Mouse (Mus musculus) left cerebral cortex, postnatal 25 days (tissue): ENCODE results near the gene Zeb2. TPM values are rescaled to one million over a fixed set of nuclear protein-coding genes. Genes with fewer than 3 reads are reported as not detected.

Source experiments
- DNase-seq, 2 experiments: peaks; one replicate each; pipeline ENCODE4 v3.0.0; 2022; ENCODE audit warnings: low spot score in 2 of 2, mixed read lengths in 1 of 2
- intact Hi-C: fragments of 180-260 bp; cut with DNase I; formaldehyde crosslinking; loops from one replicate; pipeline ENCODE4 v1.15.1; 2025
- total RNA-seq, 2 experiments: library from RNA; stranded (reverse); gene quantifications; 2 replicates each; pipeline ENCODE4 v1.2.3; 2021

Zeb2 gene
- total RNA-seq, 2 experiments from 2014 or later = 184 TPM

DNA sequence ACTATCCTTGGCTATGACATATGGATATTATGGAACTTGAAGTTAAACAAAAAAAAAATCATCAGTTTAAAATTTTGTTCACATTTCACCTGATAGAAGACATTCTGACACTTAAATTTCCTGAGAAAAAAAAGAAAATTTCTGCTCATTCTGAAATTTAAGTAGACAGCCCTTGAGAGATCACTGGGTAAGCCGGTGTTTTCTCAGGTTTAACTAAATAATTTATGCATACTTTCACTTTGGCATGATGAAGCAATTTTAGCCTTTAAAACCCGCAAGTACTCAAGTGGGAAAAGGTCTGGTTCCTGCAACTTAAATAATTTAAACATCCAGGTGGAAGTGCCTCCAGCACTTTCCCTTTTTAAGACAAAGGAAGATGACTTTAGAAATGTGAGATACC is 65.9 kb downstream of the Zeb2 start:
- intact Hi-C loops = no loop called here
- DNase-seq = no peak

DNA sequence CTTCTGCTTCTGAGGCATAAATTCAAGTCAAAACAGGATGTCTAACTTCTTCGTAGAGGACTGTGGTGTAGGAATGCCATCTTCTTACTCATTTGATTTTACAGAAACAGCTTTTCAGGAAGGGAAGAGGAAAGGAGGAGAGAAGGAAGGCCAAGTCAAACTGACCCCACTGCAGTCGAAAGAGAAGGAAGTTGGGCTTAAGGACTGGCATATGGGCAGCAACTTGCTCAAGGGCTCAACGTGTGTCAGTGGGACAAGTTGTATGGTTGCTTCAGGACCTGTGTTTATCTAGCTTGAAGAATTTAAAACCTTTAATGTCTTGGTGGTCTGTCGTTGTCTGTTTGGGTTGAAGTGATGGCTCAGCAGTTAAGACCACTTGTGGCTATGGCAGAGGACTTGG is 67.3 kb downstream of the Zeb2 start:
- DNase-seq = no peak
- intact Hi-C loops = no loop called here

DNA sequence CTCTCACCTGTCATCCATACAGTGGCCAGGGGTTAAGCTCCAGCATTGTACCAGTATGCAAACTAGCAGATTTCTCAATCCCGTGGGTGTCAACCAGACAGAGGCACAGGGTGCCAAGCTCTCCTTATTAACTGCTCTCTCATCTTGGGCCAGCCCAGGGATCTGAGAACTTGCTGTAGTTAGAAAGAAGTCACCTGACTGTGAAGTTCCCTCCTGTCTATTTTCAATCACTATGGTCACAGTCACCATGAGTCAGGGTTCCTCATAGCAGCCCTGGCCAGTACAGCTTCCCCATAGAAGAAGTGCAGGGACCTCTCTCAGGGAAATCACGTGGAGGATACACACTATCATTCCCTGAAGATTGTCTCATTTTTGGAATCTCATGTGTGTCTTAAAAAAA is 67.9 kb downstream of the Zeb2 start:
- intact Hi-C loops = no loop called here
- DNase-seq = no peak

DNA sequence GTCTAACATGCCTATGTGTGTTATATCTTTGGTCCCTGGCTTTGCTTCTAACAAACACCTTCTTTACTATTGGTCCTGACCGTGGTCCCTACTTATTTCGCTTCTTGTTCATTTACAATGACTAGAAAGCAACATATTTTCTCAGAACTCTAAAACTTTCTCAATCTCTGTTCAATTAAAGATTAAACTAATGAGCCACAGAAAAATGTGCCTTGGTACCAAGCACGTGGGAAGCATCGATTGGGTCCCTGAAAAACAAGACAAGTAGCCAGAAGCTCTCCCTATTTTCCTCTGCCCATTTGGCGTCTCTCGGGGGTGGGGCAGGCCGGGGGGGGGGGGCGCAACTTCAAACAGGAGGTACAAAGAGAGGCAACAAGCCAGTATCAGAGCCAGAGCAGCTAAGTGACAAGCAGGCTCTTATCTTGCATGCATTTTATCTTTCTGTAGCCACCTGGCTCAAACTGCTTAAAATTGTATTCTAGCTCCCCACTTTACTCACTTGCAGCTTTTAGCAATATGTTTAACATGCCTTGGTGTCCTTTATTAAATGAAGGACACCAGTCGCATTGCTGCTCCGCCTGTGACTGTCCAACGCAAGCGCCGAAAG is 76.4 kb downstream of the Zeb2 start:
- DNase-seq = no peak
- intact Hi-C loops = no loop called here

DNA sequence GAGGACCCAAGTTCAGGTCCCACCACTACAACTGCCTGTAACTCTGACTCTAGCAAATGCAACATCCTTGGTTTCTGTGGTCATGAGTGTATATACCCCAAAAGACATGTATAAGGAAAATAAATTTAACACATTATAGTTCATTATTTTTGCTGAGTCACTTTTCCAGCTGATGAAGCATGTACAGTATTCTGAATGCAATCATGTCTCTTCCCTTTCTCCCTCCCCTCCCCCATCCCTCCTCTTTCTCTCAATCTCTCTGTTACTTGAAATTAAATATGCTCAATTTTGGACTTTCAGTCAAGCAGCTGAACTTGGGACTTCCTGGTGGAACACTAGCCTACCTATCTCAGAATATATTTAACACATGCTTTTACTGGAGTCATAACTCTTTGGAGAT is 77.7 kb downstream of the Zeb2 start:
- DNase-seq = no peak
- intact Hi-C loops = no loop called here

DNA sequence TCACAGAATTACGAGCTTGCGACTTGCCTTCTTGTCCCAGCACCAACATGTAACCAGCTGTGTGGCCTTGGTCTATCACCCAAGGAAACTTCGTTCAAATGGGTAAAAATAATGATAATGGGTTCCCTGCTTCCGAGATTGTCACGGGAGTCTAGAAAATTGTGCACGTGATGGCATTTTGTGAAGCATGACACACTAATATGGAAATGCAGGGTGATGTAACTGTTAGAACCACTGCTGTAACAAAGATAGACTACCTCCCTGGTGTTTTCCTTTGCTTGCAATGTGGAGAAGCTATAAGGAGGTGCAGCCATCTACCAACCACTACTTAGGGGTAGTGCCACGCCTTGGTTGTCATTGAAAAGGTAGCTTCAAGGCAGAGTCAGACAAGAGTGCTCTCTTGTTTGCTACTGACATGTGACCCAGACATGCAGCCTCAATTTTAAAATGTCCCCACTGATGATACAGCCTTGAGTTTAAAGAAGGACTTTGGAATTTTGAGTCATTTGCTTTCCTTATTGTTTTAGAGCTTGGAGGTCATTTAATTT is 89.0 kb downstream of the Zeb2 start:
- intact Hi-C loops = no loop called here
- no peak for DNase-seq

DNA sequence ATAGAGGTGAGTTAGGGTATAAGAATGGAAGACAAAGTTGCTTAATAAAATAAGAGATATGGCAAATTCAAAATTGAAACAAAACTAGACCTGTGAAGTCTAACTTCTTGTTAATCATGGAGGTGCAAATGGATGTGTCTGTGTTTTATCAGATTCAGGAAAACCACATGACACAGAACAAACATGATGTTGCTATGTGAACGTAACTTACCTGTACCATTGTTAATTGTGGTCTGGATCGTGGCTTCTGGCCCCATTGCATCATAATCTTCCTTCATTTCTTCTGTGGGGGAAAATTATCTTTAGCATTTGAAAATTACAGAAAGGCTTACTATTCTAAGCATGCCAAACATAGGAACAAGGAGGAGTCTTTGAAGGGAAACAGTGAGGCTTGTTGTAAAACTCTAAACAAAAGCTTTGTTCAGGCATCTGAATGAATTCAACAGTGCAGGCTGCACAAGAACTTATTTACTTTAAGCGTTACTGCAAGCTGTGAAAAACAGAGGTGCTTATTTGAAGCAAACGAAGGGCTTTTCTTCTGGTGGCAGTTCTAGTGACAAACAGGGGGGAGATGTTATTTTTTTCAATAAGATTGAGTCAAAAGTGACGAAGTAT is 99.9 kb downstream of the Zeb2 start:
- no peak for DNase-seq
- intact Hi-C loops = no loop called here

DNA sequence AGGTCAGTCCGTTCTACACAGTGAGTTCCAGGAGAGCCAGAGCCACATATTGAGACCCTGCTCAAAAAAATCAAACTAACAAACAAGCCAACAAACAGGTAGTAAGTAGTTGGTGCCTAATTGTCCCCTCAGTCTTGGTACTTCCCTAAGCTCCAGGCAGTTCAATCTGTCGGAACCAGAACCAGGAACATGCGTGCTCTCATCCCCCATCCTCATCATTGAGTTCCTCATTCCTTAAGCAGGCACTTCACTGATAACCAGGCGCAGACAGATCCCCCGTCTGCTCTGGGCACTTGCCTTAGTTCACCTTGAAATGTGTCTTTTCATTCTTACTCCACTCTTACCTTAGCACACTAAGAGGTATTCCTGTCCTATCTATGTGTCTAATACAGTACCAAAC is 103.9 kb downstream of the Zeb2 start:
- intact Hi-C loops = no loop called here
- DNase-seq = no peak

DNA sequence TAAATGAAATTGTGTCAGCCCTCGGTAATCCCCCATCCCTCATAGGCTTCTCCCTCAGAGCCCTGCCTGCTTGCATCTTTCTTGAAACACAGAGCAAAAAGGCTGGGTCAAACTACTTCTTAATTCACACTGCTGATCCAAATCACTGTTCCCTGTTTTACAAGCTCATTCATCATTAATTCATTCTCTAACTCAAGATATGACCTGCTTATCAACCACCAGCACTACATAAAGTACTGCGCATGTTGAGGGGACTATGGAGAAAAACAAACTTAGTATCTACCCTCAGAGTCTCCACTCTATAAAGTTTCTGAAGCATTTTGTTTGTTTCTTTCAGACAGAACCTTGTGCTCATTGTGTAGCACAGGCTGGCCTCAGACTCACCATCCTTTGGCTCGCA is 104.5 kb downstream of the Zeb2 start:
- intact Hi-C loops = no loop called here

DNA sequence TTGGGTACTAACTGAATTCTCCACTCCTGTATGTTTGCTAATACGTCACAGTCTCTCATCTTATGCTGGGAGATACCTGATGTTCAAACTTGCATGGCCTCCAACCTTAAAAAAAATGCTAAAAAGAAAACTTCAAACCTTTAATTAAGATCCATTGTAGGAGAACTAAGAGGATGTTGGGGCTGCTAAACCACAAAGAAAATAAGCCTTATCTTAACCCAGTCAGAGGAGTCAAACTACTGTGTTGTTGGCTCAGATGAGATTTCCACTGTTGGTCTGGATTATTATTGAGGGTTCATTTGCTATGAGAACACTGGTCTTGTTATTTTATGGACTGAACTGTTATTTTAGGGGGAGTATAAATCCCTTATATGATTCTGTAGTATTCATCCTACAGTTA is 106.5 kb downstream of the Zeb2 start:
- no peak for DNase-seq
- intact Hi-C loops = no loop called here

More for the DNA sequence above, 104.5 kb downstream of the Zeb2 start:
- DNase-seq = no peak

DNA sequence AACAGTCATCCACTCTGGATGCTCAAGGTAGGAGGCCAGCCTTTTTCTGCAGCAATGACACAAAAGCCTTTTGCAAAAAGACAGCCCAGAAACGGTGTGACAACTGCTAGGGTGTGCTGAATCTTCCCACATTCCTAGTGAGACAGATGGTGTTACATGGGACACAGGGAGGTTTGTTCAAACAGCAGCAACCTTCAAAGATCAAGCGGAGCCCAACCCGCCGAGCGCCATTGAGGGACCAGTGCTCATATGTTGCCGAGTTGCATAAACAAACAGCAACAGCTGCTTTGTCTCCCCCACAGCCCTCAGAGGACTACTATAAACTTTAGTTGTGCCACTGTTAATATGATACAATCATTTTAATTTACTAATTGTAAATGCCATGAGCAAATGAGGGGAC is 117.3 kb downstream of the Zeb2 start:
- peak; percentile 59 to 92 for DNase-seq
- intact Hi-C loops = loop anchor here (10.0 kb wide), 1 partner anchor 435 kb away; no protein-coding TSS in a partner anchor

DNA sequence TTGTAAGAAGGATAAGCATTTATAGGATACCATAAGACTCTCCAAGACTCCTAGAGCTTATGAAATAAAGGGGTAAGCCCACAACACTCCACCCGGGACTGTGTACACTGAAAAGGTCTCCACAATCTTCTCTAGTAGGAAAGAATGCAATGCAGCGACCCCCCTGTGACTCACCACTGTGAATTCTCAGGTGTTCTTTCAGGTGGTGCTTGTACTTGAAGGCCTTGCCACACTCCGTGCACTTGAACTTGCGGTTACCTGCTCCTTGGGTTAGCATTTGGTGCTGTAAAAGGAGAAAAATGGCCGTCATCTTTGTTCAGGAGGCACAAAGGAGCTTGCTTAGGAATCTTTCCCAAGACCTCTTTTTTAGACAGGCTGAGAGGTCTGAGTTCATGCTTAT is 118.5 kb downstream of the Zeb2 start:
- intact Hi-C loops = loop anchor here (10.0 kb wide), 1 partner anchor 434 kb away; no protein-coding TSS in a partner anchor
- DNase-seq = no peak

DNA sequence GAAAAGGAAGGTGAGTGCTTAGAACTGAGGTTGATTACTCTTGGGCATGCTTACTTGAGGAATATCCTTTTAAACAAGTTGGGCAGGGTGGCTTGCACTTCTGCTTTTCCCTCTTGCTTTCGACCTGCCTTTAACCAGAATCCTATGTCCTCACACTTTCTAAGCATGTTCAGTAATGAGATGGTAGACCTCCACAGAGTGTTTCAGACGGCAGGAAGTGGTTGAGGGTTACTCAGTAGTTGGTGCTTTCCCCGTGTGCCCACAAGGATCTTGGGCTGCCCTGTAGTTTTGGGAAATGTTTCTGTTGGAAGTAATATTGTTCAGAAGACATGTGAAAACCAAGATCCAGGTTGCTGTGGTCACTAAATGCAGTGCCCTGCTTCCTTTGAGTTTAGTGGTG is 135.5 kb downstream of the Zeb2 start:
- intact Hi-C loops = no loop called here

DNA sequence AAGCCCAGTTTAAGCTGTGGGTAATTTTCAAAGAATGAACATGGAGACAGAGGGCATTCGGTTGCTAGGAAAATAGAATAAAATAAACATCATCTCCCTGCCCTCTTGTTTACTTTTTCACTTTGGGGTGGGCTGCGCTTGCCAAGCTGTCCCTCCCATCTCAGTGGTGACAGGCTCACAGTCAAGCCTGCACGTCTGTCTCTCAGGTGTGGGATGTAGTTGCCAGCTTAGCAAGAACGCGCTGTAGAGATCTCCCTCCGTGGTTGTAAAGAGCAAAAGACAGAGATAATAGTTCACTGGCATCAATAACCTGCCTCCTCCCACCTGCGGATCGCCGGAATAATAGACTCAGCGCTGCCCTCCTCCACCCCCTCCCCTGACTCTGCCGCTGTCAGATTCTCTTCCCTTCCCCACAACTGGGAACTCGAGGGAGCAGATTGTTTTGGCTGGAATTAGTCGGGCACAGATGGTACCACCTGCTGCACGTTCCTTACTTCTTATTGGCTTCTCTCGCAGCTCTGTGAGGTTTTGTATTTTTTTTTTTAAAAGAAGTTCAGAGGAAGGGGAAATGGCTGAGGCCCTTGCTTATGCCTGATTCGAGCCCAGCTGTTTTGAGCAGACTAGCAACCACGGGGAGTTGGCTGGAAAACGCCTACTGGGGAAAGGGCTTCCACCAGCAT is 138.0 kb downstream of the Zeb2 start:
- intact Hi-C loops = no loop called here
- peak; percentile 73 to 87 for DNase-seq

More for the DNA sequence above, 135.5 kb downstream of the Zeb2 start:
- DNase-seq = no peak

DNA sequence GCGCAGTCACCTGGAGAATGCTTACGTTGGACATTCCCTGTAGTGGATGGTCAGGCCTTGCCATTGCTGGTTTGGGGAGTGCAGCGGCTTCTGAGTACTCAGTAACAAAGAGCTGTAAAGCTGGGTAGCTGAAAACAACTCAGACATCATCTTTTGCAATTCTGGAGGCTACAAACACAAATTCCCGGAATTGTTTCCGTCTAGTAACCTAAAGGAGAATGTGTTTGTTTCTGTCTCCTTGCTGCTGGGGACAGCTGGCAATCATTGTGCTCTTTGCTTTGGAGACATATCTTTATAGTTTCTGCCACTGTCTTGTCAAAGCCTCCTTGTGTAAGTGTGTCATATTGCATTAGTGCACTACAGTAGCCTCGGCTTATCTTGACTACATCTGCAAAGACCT is 139.2 kb downstream of the Zeb2 start:
- DNase-seq = no peak
- intact Hi-C loops = no loop called here

DNA sequence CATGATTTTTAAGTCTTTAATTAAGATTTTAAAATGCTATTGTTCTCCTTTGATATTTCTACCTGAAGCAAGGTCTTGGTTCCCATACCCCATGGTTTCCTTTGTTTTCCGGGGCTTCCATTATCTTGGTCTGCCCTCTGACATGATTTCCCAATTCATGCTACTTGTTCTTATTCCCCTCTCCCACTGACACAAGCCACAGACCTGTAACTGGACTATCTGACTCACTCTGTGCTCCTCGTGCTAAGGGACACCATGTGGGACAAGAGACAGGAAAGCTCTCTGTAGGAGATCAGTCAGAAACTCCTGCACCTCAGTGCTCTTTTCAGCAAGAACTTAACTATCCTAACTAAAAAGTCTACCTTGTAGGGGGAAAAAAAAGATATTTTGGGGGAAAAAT is 139.6 kb downstream of the Zeb2 start:
- no peak for DNase-seq
- intact Hi-C loops = no loop called here

DNA sequence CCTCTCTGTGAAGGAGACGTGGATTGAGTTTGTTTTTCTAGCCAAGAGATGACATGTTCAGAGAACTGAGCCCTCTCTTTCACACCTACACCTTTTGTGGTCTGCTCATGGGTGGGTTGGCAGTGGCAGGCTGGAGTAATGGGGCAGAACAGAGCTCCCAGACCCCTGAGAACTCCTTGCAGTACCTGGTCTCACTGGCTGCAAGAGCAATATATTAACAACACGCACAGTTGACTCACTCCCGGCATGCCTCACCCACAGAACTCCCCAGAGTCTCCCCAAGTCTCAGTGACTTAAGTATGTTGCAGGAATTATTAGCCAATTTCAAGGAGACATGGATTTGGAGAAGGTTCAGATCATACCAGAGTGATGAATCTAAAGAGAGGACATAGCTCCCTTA is 140.1 kb downstream of the Zeb2 start:
- intact Hi-C loops = no loop called here

DNA sequence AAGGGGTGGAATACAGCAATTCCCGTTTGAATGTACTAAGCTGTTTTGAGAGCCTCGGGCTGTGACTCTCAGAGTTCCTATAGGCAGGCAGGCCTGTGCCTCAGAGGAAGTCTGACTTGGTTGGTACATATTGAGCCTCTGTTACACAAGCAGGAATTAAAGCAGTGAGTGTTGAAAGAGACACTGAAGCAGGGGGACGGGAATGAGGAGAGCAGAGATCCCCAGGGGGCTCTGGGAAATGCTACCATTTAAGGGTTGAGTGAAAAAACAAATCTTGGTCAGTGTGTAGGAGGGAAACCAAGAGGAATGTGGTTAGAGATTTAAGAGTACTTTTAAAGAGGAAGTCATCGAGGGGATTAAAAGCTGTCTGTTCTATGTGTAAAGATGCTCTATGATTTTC is 140.7 kb downstream of the Zeb2 start:
- no peak for DNase-seq
- intact Hi-C loops = no loop called here

More for the DNA sequence above, 140.1 kb downstream of the Zeb2 start:
- DNase-seq = no peak

DNA sequence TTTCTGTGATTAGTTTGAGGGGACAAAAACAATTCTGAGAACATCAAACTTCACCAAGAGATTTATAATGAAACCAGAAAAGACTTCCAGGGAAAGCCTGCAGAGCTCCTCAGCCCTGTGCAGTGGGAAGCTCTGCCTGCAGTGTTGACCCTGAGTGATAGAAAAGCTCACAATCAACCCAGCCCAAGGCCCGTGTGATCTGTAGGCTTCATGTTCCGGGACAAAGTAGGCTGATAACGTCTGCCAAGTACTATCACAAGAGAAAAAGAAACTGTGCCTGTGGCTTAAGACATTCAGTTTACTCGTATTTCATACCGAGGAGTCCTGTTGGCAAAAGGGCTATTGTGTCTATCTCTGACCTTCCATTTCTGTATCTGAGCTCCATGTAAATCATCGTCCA is 143.4 kb downstream of the Zeb2 start:
- no peak for DNase-seq
- intact Hi-C loops = no loop called here

DNA sequence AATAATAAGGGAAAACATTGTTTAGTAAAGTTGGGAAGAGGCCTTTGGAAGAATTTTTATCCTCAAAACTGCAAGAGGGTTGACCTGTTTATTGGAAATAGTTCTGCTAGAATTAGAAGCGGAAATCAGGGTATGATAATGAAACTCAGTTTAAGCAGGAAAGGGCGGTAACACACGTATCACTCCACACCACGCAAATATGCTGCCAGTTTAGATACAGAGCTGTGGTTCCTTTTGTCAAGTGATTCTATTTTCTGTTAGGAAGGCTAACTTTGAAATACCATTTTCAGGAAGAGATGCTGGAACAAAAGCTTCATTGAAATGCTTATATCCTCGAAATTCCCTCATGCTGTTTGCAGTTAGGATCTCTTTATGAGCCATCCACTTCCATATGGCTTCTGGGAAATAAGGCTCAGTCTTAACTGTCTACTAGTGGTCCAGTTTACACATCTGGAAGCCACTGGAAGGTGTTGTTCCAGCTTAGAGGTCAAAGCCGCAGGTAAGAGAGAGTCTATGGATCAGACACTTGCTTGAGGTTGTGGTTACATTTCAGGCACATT is 147.0 kb downstream of the Zeb2 start:
- peak in 1 of 2 experiments; percentile 54 for DNase-seq
- intact Hi-C loops = no loop called here

DNA sequence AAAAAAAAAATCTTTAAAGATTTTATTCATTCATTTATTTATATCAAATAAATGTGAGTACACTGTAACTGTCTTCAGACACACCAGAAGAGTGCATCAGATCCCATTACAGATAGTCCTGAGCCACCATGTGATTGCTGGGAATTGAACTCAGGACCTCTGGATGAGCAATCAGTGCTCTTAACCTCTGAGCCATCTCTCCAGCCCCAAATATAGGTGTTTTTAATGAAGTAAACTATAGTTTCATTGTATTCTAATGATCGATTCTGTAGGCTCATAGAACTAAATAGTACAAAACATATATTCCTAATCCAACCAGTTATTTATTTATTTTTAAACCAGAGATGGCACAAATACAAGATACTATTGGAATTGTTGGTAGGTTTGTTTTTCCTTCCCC is 147.6 kb downstream of the Zeb2 start:
- intact Hi-C loops = loop anchor here (5.0 kb wide), 1 partner anchor 42 kb away; the partner anchor contains the start of gene Gtdc1
- DNase-seq = no peak
